In the genomic region with DNA sequence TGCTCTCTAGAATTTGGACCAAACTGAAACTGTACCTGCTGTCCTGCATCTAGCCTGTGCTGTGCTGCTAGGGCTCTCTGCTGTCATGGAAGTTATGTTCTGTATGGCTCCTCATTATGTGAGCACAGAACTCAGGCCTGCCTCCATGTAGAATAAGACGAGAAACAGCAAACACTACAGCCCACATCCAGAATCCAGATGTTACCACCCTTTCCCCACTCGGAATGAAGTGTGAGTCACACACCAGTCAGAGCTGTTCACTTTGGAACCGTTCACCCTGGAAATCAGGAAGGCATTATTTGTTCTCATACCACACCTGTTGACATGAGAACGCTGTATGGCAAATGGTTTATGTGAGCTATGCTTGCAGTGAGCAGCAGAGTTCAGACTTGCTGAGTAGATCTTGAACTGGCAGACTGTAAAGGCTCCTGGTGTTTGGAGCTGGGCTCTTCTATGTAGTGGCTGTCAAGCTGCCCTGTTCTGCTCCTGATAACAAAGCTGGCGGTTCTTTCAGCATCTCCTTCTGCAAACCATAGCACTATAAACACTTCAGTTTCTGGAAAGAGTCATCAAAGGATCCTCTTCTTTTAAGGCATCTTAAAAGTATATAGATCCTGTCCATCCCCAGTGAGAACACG, we compare ENCODE assay signal across 12 mouse cellular contexts. TPM values are rescaled to one million over a fixed set of nuclear protein-coding genes. Genes with fewer than 3 reads are reported as not detected.
DNase-seq lines count a peak whose midpoint lies in the region; ATAC-seq and TF ChIP-seq lines count a peak whose summit lies in the region.
"Had no signal": no experiment of that assay in that cellular context is flagged by ENCODE, and none has a peak within 500 bp of the region (broad histone marks: within the 10 kb centered on the region; RNA-seq: fewer than 3 reads in every experiment).

No protein-coding gene starts in this region.

- intact Hi-C loops in gastrocnemius, adult 2 months (cut with DNase I) = no loop called here

- no peak overlapping the region for H3K9ac ChIP-seq in lung, postnatal 0 days (replicated peaks; ENCODE audit: low read depth)
- H3K9ac ChIP-seq in limb, embryonic 11.5 days (ENCODE audit: low read length) = no peak overlapping the region
- H3K9ac ChIP-seq in stomach, embryonic 14.5 days (replicated peaks; ENCODE audit: low read depth, low read length) = no peak overlapping the region

- TF ChIP-seq EP300 in lung, postnatal 0 days (IDR thresholded peaks at IDR 0.05) = no peak

- 29% methylated on average over 6 of the region's 6 CpGs for WGBS in lung, postnatal 0 days
- 59% methylated on average over 6 of the region's 6 CpGs for WGBS in limb, embryonic 11.5 days
- 40% methylated on average over 6 of the region's 6 CpGs for WGBS in stomach, embryonic 14.5 days

- ATAC-seq in lung, postnatal 0 days = peak; percentile 69
- peak; percentile 51; the same call in 1 of the 2 replicates for ATAC-seq in limb, embryonic 11.5 days (ENCODE audit: insufficient number of reproducible peaks, low FRiP score, low TSS enrichment, low read depth)
- ATAC-seq in stomach, embryonic 14.5 days (ENCODE audit: insufficient number of reproducible peaks, insufficient read depth, low FRiP score, low read depth) = peak; percentile 58; the same call in 1 of the 2 replicates

- no peaks in the 10 kb centered on the region for H3K27me3 ChIP-seq in lung, postnatal 0 days (replicated peaks; ENCODE audit: insufficient read depth, low read length)
- H3K27me3 ChIP-seq in limb, embryonic 11.5 days (ENCODE audit: control insufficient read depth, insufficient read depth, low read length) = no peaks in the 10 kb centered on the region
- no peaks in the 10 kb centered on the region for H3K27me3 ChIP-seq in stomach, embryonic 14.5 days (ENCODE audit: control insufficient read depth, insufficient read depth, low read length)

- H3K27ac ChIP-seq in gastrocnemius, adult 2 months = peak overlapping the region; percentile 72
- peak overlapping the region; percentile 38 for H3K27ac ChIP-seq in lung, postnatal 0 days (ENCODE audit: low read length)
- H3K27ac ChIP-seq in limb, embryonic 11.5 days (replicated peaks; ENCODE audit: low read depth, low read length) = no peak overlapping the region; the same call in 1 of the 2 replicates
- no peak overlapping the region for H3K27ac ChIP-seq in stomach, embryonic 14.5 days (ENCODE audit: low read length)
- H3K27ac ChIP-seq: forebrain, embryonic 10.5 days; kidney, postnatal 0 days had no signal

- H3K4me1 ChIP-seq in lung, postnatal 0 days (ENCODE audit: insufficient read depth, low read depth, low read length) = peaks cover 18% of the 10 kb centered on the region; the same call in 1 of the 2 replicates
- H3K4me1 ChIP-seq in limb, embryonic 11.5 days (ENCODE audit: control insufficient read depth, insufficient read depth, low read length) = peaks cover 21% of the 10 kb centered on the region
- peaks cover 41% of the 10 kb centered on the region for H3K4me1 ChIP-seq in stomach, embryonic 14.5 days (ENCODE audit: control insufficient read depth, insufficient read depth, low read length)

- H3K4me3 ChIP-seq in gastrocnemius, adult 2 months = no peak overlapping the region
- no peak overlapping the region for H3K4me3 ChIP-seq in lung, postnatal 0 days (ENCODE audit: low read depth, low read length)
- H3K4me3 ChIP-seq in limb, embryonic 11.5 days (ENCODE audit: low read depth, low read length) = no peak overlapping the region
- no peak overlapping the region for H3K4me3 ChIP-seq in stomach, embryonic 14.5 days (ENCODE audit: low read depth, low read length)
- H3K4me3 ChIP-seq: forebrain, embryonic 10.5 days had no signal

- H3K4me2 ChIP-seq in lung, postnatal 0 days (replicated peaks; ENCODE audit: low read depth, low read length) = no peak overlapping the region
- no peak overlapping the region for H3K4me2 ChIP-seq in limb, embryonic 11.5 days (ENCODE audit: low read depth, severe bottlenecking)
- H3K4me2 ChIP-seq in stomach, embryonic 14.5 days (replicated peaks; ENCODE audit: low read depth, low read length) = no peak overlapping the region

- no peak for DNase-seq in gastrocnemius, adult 2 months
- DNase-seq in gastrocnemius, postnatal 4 days (ENCODE audit: low spot score in 2 of 2) = no peak
- peak; percentile 63 for DNase-seq in lung, postnatal 0 days (ENCODE audit: low spot score)
- DNase-seq in lung, postnatal 4 days = no peak
- DNase-seq in limb, embryonic 11.5 days (ENCODE audit: low spot score) = peak; percentile 33
- no peak for DNase-seq in yolk sac, embryonic 10.5 days (ENCODE audit: low spot score)
- DNase-seq in right cerebral cortex, postnatal 25 days = no peak
- DNase-seq: B cell, adult 2 months; cerebellum, adult 9-11 months had no signal

- TF ChIP-seq CTCF in gastrocnemius, adult 2 months (IDR thresholded peaks at IDR 0.05) = peak; percentile 12; the same call in 1 of the 2 replicates
- no peak for TF ChIP-seq CTCF in lung, postnatal 0 days (IDR thresholded peaks at IDR 0.05)

- H3K36me3 ChIP-seq in lung, postnatal 0 days (ENCODE audit: insufficient read depth, low read length) = no peaks in the 10 kb centered on the region
- no peaks in the 10 kb centered on the region for H3K36me3 ChIP-seq in limb, embryonic 11.5 days (ENCODE audit: control insufficient read depth, insufficient read depth, low read length)
- H3K36me3 ChIP-seq in stomach, embryonic 14.5 days (ENCODE audit: control insufficient read depth, insufficient read depth, low read length) = no peaks in the 10 kb centered on the region
- H3K36me3 ChIP-seq: forebrain, embryonic 10.5 days had no signal

- no peaks in the 10 kb centered on the region for H3K9me3 ChIP-seq in lung, postnatal 0 days (ENCODE audit: low read length)
- no peaks in the 10 kb centered on the region for H3K9me3 ChIP-seq in limb, embryonic 11.5 days (ENCODE audit: control insufficient read depth, low read length)
- no peaks in the 10 kb centered on the region for H3K9me3 ChIP-seq in stomach, embryonic 14.5 days (ENCODE audit: control insufficient read depth, low read depth, low read length)
- H3K9me3 ChIP-seq: forebrain, embryonic 10.5 days had no signal

RNA-seq across cellular contexts. Expression of a gene that starts 53.3 kb away (rescaled TPM):
- total RNA-seq in gastrocnemius, adult 2 months (2021) = 1 to 10 TPM; 5.3 to 6.1 TPM
- total RNA-seq in gastrocnemius, postnatal 4 days (2021) = 10 to 100 TPM; 11.9 to 13.1 TPM
- polyA plus RNA-seq in lung, postnatal 0 days (2015; fragmentation: Nextera tagmentation; extraction: Ambion mirVana) = 7.9 and 8.5 TPM in 2 replicates
- polyA plus RNA-seq in limb, embryonic 11.5 days (2014; fragmentation: Nextera tagmentation; extraction: Ambion mirVana) = 33.5 and 39.5 TPM in 2 replicates
- 21.8 TPM in 2 replicates for polyA plus RNA-seq in stomach, embryonic 14.5 days (2014; fragmentation: Nextera tagmentation; extraction: Ambion mirVana)

RNA-seq across cellular contexts. Expression of a gene that starts 56.5 kb away (rescaled TPM):
- 10 to 100 TPM; 10.7 to 15.8 TPM for total RNA-seq in gastrocnemius, adult 2 months (2021)
- 10 to 100 TPM; 50.2 to 67.5 TPM for total RNA-seq in gastrocnemius, postnatal 4 days (2021)
- 87.3 and 96.6 TPM in 2 replicates for polyA plus RNA-seq in lung, postnatal 0 days (2015; fragmentation: Nextera tagmentation; extraction: Ambion mirVana)
- 49.6 and 51.0 TPM in 2 replicates for polyA plus RNA-seq in limb, embryonic 11.5 days (2014; fragmentation: Nextera tagmentation; extraction: Ambion mirVana)
- 50.9 and 52.6 TPM in 2 replicates for polyA plus RNA-seq in stomach, embryonic 14.5 days (2014; fragmentation: Nextera tagmentation; extraction: Ambion mirVana)

Comparison
In these comparisons a context has a peak if more than half of its experiments do, and no peak if none do; other contexts are left out.
1. DNase-seq: peak in lung, postnatal 0 days (single experiment) and limb, embryonic 11.5 days (single experiment); none in gastrocnemius, adult 2 months (single experiment), gastrocnemius, postnatal 4 days (0 of 2), lung, postnatal 4 days (0 of 2), yolk sac, embryonic 10.5 days (single experiment) and right cerebral cortex, postnatal 25 days (single experiment).
2. H3K27ac ChIP-seq: peak in gastrocnemius, adult 2 months (single experiment) and lung, postnatal 0 days (single experiment); none in limb, embryonic 11.5 days (single experiment) and stomach, embryonic 14.5 days (single experiment).
3. Peak in every context shown above with its lines, with median percentiles within 50 percentile points of each other: ATAC-seq.